Mouse (Mus musculus) adipose tissue, adult 10 weeks (tissue): ENCODE data around the gene Atp5g3. TPM values are rescaled to one million over a fixed set of nuclear protein-coding genes. Genes with fewer than 3 reads are reported as not detected.

Experiments used
- polyA plus RNA-seq: library from polyadenylated mRNA; stranded (reverse); fragments of 350-450 nt; fragmentation: Illumina TruSeq; extraction: RNeasy Lipid Tissue Mini Kit (QIAGEN cat#74804); gene quantifications from one replicate; pipeline ENCODE4 v1.2.3, GENCODE M21; 2014; ENCODE audit warnings: low read depth, low replicate concordance

The Atp5g3 gene
- polyA plus RNA-seq, result 557 TPM

GRCm38 (mm10) chr2:73911175-73911700, at the start of gene Atp5g3:
Gene Atp5g3, minus strand, starts transcription at chr2:73911326.

GRCm38 (mm10) chr2:73892464-73893296, 18.4 kb downstream of the Atp5g3 start, which contains the start of gene Atf2:
Gene Atf2, minus strand, starts transcription at chr2:73892639.

Other genes with a start within 250 kb of the Atp5g3 start
- 13.9 TPM for gene Chn1, start 136.0 kb downstream of the Atp5g3 start, polyA plus RNA-seq
- 26.6 TPM for gene Atf2, start 18.7 kb downstream of the Atp5g3 start, polyA plus RNA-seq